Mouse (Mus musculus) c-Kit-negative CD71-positive TER-119-positive erythroid progenitor cells, embryonic 14.5 days (primary cell): ENCODE measurements around the gene Rgs9bp.
"Not testable (repeated sequence)": the region's sequence is repeated elsewhere in the genome, so short reads cannot be mapped to it uniquely, and the experiment has no call there.

Experiments used
- DNase-seq: peaks from one replicate; pipeline ENCODE4 v3.0.0-alpha.2; 2013; ENCODE audit warnings: low read depth, low spot score

The Rgs9bp gene

DNA sequence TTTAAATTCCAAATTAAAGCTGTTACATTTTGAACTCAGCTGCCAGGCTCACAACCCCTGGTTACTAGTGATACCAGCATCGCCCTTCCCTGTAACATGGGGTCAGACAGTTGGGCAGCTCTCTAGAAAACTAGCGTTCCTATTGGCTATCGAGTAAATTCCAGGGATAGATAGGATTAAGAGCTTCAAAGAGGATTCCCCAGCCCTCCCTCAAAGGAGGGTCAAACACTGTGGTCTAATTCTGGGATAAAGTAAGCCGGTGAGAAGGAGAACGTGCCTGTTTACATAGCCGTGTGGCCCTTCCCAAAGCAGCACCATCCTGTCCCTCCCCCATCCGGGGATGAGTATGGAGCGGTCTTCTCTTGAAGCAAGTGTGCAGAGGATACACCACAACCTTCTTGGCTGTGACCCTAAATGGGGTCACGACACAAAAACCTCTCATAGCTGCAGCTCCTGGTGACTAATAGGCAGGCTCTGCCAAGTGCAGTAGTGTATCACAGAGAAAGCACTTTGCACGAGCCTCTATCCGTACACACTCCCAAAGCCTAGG is 1.8 kb downstream of the Rgs9bp start:
- DNase-seq, result no peak

GRCm38 (mm10) chr7:35582719-35583118 is 2.7 kb downstream of the Rgs9bp start:
- DNase-seq, result no peak

- no peak for DNase-seq
These were observed 5.5 kb downstream of the Rgs9bp start for GRCm38 (mm10) chr7:35579849-35580248.

- not testable (repeated sequence) for DNase-seq
These were observed 14.5 kb downstream of the Rgs9bp start for GRCm38 (mm10) chr7:35570883-35571282.

- not testable (repeated sequence) for DNase-seq
These were observed 15.7 kb downstream of the Rgs9bp start for GRCm38 (mm10) chr7:35569724-35570123.

- not testable (repeated sequence) for DNase-seq
These were observed 19.4 kb downstream of the Rgs9bp start for GRCm38 (mm10) chr7:35565965-35566364.

- not testable (repeated sequence) for DNase-seq
These were observed 20.5 kb downstream of the Rgs9bp start for GRCm38 (mm10) chr7:35564872-35565271.

DNA sequence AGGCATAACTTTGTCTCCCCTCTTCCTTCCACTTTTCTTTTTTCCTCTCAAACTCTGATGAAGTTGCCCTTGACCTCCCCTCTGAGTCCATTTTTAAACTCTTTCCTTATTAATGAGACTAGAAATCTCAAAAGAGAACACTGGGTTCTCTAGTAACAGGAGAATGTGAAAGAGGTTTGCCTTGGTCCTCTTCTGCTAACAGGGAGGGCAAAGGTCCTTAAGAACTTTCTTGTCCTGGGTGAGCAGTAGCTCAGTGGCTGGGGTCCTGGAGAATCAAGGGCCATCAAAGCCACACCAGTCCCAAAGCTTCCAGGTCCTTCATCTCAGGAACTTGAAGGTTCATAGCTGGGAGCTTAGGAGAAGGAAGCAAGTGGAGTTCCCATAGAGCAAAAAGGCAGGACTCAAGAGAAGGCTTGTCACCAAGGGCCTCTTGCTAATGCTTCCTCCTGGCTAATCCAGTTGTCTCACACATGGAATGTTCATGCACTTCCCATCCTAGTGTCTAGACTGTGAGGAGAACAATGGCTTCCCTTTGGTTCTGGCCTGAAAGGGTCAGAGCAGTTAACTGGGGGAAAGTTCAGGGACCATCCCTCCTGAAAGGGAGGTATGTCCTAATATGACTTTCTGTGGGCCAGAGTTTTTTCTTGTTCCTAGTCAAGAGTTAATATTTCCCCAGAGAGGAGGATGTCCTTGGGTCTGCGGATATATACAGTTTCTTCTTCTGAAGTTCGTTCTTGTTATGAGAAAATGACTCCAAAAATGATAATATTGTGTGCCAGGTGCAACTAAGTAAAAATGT is 21.1 kb downstream of the Rgs9bp start:
- no peak for DNase-seq

DNA sequence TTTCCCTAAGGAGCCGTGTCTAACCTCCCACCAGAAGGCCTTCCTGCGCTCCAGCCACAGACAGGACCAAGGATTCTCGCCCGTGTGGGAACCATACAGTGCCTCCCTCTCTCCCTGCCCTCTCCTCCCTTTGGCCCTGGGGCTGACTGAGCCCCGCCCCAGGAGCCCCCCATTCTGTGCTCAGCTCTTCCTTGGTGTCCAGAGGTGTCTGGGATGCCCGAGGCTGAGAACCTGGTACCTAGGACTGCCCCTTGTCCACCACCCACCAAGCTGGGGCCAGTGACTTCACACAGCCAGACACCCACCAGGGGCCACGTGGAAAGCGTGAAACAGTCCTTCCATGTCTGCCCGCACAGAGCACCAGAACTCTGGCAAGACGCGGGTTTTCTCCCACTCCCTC is 22.3 kb downstream of the Rgs9bp start:
- DNase-seq, result no peak

DNA sequence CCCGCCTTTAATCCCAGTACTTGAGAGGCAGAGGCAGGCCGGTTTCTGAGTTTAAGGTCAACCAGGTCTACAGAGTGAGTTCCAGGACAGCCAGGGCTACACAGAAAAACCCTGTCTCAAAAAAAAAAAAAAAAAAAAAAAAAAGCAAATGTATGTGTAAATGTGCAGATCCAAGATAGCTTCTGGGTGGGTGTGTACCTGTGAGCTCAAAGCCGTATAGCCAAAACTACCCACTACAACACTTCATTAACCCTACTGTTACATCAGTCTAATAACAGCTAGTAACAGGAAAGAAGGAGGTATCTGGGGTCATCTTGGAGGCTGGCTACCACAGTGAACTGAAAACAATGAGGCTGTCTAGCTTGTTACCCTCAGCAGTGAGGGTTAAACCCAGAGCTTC is 25.5 kb downstream of the Rgs9bp start:
- DNase-seq, result no peak

DNA sequence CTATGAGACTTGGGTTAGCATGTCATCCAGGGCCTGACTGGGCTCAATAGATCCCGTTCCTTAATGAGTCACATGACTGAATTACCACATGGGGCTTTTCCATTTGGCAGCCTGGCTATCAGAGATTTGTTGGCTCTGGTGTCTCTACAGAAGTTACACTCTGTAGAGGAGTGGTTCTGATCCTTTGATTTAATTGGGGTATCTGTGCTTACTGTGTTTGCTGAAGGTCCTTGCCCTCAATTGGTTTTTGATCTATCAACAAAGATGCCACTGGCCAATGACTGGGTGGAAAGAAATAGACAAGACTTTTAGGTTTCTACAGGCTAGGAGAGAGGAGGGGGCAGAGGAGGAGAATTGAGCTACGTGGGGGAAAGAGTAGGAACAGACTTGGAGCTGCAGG is 26.7 kb downstream of the Rgs9bp start:
- no peak for DNase-seq

GRCm38 (mm10) chr7:35557577-35557976 is 27.8 kb downstream of the Rgs9bp start:
- DNase-seq, result peak; percentile 44

GRCm38 (mm10) chr7:35556905-35557304 is 28.5 kb downstream of the Rgs9bp start:
- DNase-seq, result peak; percentile 73

DNA sequence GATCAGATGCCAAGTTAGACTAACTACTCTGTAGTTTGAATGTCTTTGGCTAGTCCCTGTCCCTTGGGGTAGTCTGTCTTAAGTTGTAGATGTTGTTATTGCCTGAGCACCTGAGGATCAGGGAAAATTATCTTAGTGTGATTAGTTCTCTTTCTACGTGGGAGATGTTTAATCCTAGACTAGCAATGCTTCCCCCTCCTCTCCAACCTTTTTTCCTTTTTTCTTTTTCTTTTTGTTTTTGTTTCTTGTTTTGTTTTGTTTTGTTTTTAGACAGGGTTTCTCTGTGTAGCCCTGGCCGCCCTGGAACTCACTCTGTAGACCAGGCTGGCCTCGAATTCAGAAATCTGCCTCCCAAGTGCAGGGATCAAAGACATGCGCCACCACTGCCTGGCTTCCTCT is 29.2 kb downstream of the Rgs9bp start, which contains the start of gene Nudt19:
Gene Nudt19, minus strand, starts transcription at position 100 of the 399 bp plus-strand sequence.
- DNase-seq, result no peak

DNA sequence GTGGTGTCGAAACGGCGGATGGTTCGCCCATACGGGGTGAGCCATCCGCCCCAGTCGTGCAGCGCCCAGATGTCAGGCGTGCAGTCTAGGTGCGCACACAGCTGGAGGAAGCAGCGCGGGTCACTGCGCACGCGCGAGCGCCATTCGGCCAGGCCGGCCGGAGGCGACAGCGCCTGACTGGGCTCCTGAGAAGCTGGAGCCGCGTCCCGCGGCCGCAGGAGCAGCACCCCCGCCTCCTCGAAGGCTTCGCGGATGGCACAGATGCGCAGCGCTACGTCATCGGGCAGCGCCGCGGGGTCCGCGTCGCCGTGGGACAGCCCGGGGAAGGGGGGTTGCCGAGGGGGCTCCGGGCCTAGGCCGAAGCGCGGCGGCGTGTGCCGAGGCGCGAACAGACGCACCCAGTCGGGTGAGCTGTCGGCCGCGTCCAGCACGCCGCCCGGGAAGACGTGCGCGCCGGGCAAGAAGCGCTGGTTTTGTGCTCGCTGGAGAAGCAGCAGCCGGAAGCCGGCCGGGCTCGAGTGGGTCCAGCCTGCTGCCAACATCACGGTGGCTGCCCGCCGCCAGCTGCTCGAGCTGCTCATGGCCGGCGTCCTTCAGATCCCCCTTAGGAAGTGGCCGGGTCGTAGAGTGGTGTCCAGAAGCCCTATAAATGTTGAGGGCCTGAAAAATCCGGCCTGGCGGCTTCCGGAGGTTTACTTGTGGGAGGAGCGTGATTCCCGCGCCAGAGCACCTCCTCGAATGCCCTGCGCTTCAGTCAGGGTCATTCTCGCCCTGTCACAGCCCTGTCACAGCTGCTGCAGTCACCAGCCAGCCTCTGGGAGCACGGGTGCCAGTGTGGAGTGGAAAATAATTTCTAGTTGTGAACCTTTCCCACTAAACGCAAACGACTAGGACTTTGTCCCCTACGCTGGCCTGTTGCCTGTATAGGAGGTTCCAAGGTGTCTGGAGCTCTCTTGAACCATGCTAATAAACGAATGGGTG is 29.9 kb downstream of the Rgs9bp start:
- DNase-seq, result peak; percentile 76

DNA sequence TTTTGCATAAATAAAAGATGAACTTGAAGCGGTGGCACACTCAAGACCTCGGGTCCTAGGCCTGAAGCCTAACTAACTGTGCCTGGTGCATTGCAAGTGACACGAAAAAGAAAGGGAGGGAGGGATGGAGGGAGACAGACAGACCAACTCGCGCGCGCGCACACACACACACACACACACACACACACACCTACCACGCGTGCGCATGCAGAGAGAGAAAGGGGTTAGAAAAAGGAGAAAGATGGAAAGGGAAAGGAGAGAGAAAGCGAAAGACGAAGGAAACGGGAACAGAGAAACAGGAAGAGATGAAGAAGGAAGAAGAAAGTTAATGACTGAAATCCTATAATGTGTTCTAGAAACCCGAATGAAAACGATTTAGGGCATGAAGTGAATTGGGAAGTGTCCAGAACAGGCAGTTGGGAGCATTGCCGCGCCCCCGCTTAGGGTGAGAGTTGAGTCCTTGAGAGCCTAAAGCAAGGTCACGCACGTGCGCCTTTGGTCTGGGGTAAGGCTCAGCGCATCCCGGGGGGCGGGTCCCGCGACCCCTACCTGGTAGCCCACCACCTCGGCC is 30.7 kb downstream of the Rgs9bp start:
- no peak for DNase-seq

- peak; percentile 66 for DNase-seq
These were observed 31.4 kb downstream of the Rgs9bp start for GRCm38 (mm10) chr7:35553751-35554604.

DNA sequence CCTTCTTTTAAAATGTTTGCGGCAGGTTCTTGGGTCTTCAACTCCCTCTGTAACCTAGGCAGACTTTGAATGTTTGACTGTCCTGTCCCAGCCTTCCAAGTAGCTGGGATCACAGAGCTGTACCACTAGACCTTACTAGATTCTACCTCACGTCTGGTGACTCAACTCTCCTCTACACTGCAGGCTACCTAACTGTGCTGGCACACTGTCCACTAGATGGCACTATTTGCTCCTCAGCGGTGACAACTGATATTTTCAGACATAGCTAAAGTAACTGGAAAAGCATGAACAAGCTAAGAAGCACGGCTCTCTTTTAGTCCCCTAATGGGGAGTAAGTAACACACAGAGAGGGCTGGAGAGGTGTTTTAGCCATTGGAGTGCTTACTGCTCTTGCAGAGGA is 39.5 kb downstream of the Rgs9bp start:
- DNase-seq, result peak; percentile 56

DNA sequence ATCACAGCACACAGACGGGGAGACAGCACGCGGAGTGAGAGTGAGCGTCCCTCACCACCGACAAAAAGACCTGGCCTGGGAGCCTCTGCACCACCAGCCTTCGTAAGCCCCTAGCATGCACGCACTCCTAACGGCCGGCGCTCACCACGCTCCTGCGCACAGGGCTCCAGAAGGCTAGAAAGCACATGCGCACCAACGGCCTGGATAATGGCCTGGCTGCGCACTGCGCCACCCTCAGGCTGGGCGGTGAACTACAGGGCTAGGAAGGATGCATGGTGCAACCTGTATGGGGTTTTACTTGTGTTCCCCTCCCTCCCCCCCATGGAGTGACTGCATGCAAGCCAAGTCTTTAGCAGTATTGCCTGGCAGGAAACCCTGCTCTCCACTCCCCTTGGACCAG is 47.8 kb downstream of the Rgs9bp start, which contains the start of gene Tdrd12:
Gene Tdrd12, minus strand, starts transcription at position 184 of the 400 bp plus-strand sequence.
- DNase-seq, result no peak

- no peak for DNase-seq
These were observed 49.5 kb downstream of the Rgs9bp start for GRCm38 (mm10) chr7:35535750-35536512.
